Mouse (Mus musculus) hindbrain, postnatal 0 days (tissue): ENCODE measurements around the gene Cks2. TPM values are rescaled to one million over a fixed set of nuclear protein-coding genes. Genes with fewer than 3 reads are reported as not detected.

Experiments used
- ATAC-seq: fragments of 200-750 bp; cut with Nextera tagmentation; 2 replicates; pipeline ENCODE4 v1.8.0; 2017; ENCODE audit warnings: mild to moderate bottlenecking, moderate TSS enrichment, moderate library complexity
- DNase-seq: peaks from one replicate; pipeline ENCODE4 v3.0.0-alpha.2; 2015; ENCODE audit warnings: low spot score
- H3K27ac ChIP-seq: fragments of 300-500 bp; sonication (generic); 2 replicates; pipeline ENCODE4 v1.5.1; 2014; ENCODE audit warnings: mild to moderate bottlenecking
- H3K27me3 ChIP-seq: fragments of 300-500 bp; sonication (generic); 2 replicates; pipeline ENCODE4 v1.6.1; 2014; ENCODE audit warnings: low read length, mixed read lengths; ENCODE audit not compliant: insufficient read depth
- H3K36me3 ChIP-seq: fragments of 300-500 bp; sonication (generic); 2 replicates; pipeline ENCODE4 v1.6.1; 2014; ENCODE audit warnings: low read length, mixed read lengths; ENCODE audit not compliant: insufficient read depth
- H3K4me1 ChIP-seq: fragments of 300-500 bp; sonication (generic); 2 replicates; pipeline ENCODE4 v1.6.1; 2014; ENCODE audit warnings: antibody characterized with exemption, low read length, mixed read lengths; ENCODE audit not compliant: insufficient read depth
- H3K4me2 ChIP-seq: fragments of 300-500 bp; sonication (generic); 2 replicates; pipeline ENCODE4 v1.6.1; 2014; ENCODE audit warnings: low read depth, mild to moderate bottlenecking, low read length, moderate library complexity, mixed read lengths
- H3K4me3 ChIP-seq: fragments of 300-500 bp; sonication (generic); 2 replicates; pipeline ENCODE4 v1.5.1; 2014; ENCODE audit warnings: low read length
- H3K9ac ChIP-seq: fragments of 300-500 bp; sonication (generic); replicated peaks from 2 replicates; pipeline ENCODE4 v1.6.1; 2014; ENCODE audit warnings: mild to moderate bottlenecking, low read length, moderate library complexity, mixed read lengths
- H3K9me3 ChIP-seq: fragments of 300-500 bp; sonication (generic); 2 replicates; pipeline ENCODE4 v1.6.1; 2016; ENCODE audit warnings: low read length, mixed read lengths
- CTCF ChIP-seq: IDR thresholded peaks from 2 replicates; pipeline ENCODE4 v1.5.1; 2016; ENCODE audit warnings: antibody characterized with exemption, control low read depth, low read depth
- WGBS: fragments of 180-500 bp; shearing (Covaris S2); extraction: QIAGEN DNeasy Blood & Tissue Kit; methylation state at CpG from one replicate; pipeline ENCODE4 v1.1.7; 2014; 5-methylcytosine and 5-hydroxymethylcytosine counted together
- polyA plus RNA-seq: library from polyadenylated mRNA; unstranded; fragments of >200 nt; fragmentation: Nextera tagmentation; extraction: Ambion mirVana; gene quantifications from 2 replicates; pipeline ENCODE4 v1.2.1, GENCODE M21; 2015
- total RNA-seq: library from RNA; depleted of rRNA; stranded (reverse); fragments of >200 nt; gene quantifications from 2 replicates; pipeline ENCODE4 v1.2.3, GENCODE M21; 2014; rRNA removed

Gene Cks2
- total and polyA plus RNA-seq, 2 experiments from 2014 or later: 41.0 to 58.6 TPM

DNA sequence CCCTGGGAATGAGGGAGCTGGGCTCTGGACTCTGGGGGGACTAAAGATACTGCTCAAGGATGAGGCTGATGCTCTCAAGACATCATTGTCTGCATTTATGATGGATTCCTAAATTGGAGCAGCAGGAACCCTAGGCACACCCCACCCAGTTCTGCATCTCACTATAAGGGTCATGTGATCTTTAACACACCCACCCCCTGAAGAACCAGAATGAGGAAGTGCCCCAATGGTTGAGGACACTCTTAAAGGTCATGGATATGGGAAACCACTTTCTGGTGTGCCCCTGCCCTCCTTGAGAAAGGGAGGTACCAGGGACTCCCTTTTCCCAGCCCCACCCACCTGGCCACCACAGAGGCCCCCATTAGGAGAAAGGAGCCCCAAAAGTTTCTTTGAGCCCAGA, 51.4 kb downstream of the Cks2 start:
- TF ChIP-seq CTCF: no peak
- Histone ChIP-seq H3K4me3 (no peak overlapping the region), H3K36me3 (peaks cover 3% of the 10 kb centered on the region; the same call in 1 of the 2 replicates), H3K4me2 (no peak overlapping the region), H3K27ac (no peak overlapping the region), H3K9me3 (no peaks in the 10 kb centered on the region), H3K9ac (no peak overlapping the region), H3K4me1 (no peaks in the 10 kb centered on the region), H3K27me3 (no peaks in the 10 kb centered on the region)
- DNase-seq (no peak), ATAC-seq (no peak)

- no peak for TF ChIP-seq CTCF
- H3K27me3 ChIP-seq: no peaks in the 10 kb centered on the region
- ATAC-seq (0 out of 2 replicates have a peak, but pooled peaks have one; percentile 41), DNase-seq (no peak)
- no peaks in the 10 kb centered on the region for H3K9me3 ChIP-seq
- no peaks in the 10 kb centered on the region for H3K4me1 ChIP-seq
- H3K9ac ChIP-seq: no peak overlapping the region
- H3K4me3 ChIP-seq: no peak overlapping the region
- no peak overlapping the region for H3K4me2 ChIP-seq
- no peak overlapping the region for H3K27ac ChIP-seq
- peaks cover 3% of the 10 kb centered on the region; the same call in 1 of the 2 replicates for H3K36me3 ChIP-seq
- 77% methylated on average over 6 of the region's 6 CpGs for WGBS
These were observed 52.4 kb downstream of the Cks2 start for GRCm38 (mm10) chr13:51697455-51697854.

GRCm38 (mm10) chr13:51697897-51698296, 52.9 kb downstream of the Cks2 start:
- no peaks in the 10 kb centered on the region for H3K9me3 ChIP-seq
- H3K36me3 ChIP-seq: peaks cover 6% of the 10 kb centered on the region; the same call in 1 of the 2 replicates
- no peak for TF ChIP-seq CTCF
- 81% methylated on average over 4 of the region's 4 CpGs for WGBS
- H3K4me2 ChIP-seq: no peak overlapping the region
- no peak overlapping the region for H3K27ac ChIP-seq
- H3K9ac ChIP-seq: no peak overlapping the region
- no peaks in the 10 kb centered on the region for H3K4me1 ChIP-seq
- no peak overlapping the region for H3K4me3 ChIP-seq
- DNase-seq (no peak), ATAC-seq (no peak)
- no peaks in the 10 kb centered on the region for H3K27me3 ChIP-seq

DNA sequence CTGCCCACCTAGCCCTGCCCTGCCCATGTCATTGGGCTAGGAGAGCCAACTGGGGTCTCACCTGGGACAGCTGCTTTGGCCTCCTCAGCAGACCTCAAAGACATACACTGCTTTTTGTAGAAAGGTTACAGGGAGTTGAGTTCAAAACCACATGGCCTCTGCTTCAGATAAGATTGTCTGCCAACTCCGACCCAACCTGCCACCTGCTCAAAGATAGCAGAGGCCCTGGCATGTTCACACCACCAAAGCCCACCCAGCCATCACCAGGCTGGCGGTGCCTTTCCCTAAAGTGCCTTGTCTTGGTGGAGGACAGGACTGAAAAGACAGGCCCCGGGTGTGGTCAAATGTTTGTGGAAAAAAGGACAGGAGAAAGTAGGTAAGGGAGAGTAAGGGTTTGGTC, 53.3 kb downstream of the Cks2 start:
- WGBS: 94% methylated on average over 3 of the region's 3 CpGs

More for the DNA sequence above, 53.3 kb downstream of the Cks2 start:
- H3K36me3 ChIP-seq: peaks cover 10% of the 10 kb centered on the region; the same call in 1 of the 2 replicates
- no peaks in the 10 kb centered on the region for H3K9me3 ChIP-seq
- no peak overlapping the region for H3K9ac ChIP-seq
- no peak overlapping the region for H3K27ac ChIP-seq
- no peak overlapping the region for H3K4me2 ChIP-seq
- no peak for TF ChIP-seq CTCF
- H3K27me3 ChIP-seq: no peaks in the 10 kb centered on the region
- H3K4me1 ChIP-seq: no peaks in the 10 kb centered on the region
- ATAC-seq (no peak), DNase-seq (no peak)
- H3K4me3 ChIP-seq: no peak overlapping the region

Other genes with a start within 250 kb of the Cks2 start
- 8.6 and 8.9 TPM in 2 replicates for gene S1pr3, start 236.6 kb upstream of the Cks2 start, total RNA-seq
- 8.5 and 9.4 TPM in 2 replicates for gene S1pr3, start 236.6 kb upstream of the Cks2 start, polyA plus RNA-seq
- gene Shc3, start 75.8 kb upstream of the Cks2 start, total RNA-seq: 111 and 122 TPM in 2 replicates
- gene Shc3, start 75.8 kb upstream of the Cks2 start, polyA plus RNA-seq: 8.5 and 9.1 TPM in 2 replicates
- gene Secisbp2, start 6.5 kb downstream of the Cks2 start, total RNA-seq: 13.7 and 15.0 TPM in 2 replicates
- gene Secisbp2, start 6.5 kb downstream of the Cks2 start, polyA plus RNA-seq: 20.1 and 21.8 TPM in 2 replicates
- 19.7 and 33.1 TPM in 2 replicates for gene Sema4d, start 148.5 kb downstream of the Cks2 start, total RNA-seq
- 13.7 and 15.0 TPM in 2 replicates for gene Sema4d, start 148.5 kb downstream of the Cks2 start, polyA plus RNA-seq
- gene Gadd45g, start 201.4 kb downstream of the Cks2 start, total RNA-seq: 18.3 and 19.0 TPM in 2 replicates
- gene Gadd45g, start 201.4 kb downstream of the Cks2 start, polyA plus RNA-seq: 38.6 and 43.3 TPM in 2 replicates